Mouse (Mus musculus): ENCODE data around the gene Rgs1.
A peak's percentile ranks its signal among the peaks of the same experiment; 100 is the strongest.

Rgs1 gene

DNA sequence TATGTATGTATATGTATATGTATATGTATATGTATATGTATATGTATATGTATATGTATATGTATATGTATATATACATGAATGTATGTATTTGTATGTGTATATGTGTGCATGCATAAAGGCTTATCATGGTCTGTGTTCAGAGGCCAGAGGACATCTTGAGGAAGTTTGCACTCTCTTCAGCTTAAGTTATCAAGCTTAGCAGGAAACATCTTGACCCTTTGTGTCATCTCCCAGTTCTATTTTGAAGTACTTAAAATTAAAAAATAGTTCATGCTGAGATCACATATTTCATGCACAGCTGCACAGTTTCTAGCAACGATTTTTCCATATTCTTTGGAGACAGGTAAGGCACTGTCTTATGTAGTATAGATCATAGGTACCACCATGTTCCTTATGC, 49.5 kb downstream of the Rgs1 start:
- no peak for DNase-seq (ENCODE audit: low read depth, low spot score)

GRCm38 (mm10) chr1:144197684-144198083, 51.4 kb downstream of the Rgs1 start:
- DNase-seq (ENCODE audit: low read depth, low spot score) = peak; percentile 41
